Mouse (Mus musculus): Measurements from ENCODE around the gene Ikbip.

- TF ChIP-seq USF1 (IDR thresholded peaks at IDR 0.05; ENCODE audit: low read depth) = no peak
- TF ChIP-seq CTCF (IDR thresholded peaks at IDR 0.05; ENCODE audit: control insufficient read depth, insufficient read depth, insufficient read length) = no peak
- TF ChIP-seq CEBPB (IDR thresholded peaks at IDR 0.05; ENCODE audit: low read depth) = no peak
- TF ChIP-seq MYOD1 (IDR thresholded peaks at IDR 0.05; ENCODE audit: control insufficient read depth, insufficient read length, low read depth) = no peak
- TF ChIP-seq FOSL1 (IDR thresholded peaks at IDR 0.05; ENCODE audit: insufficient read depth, low read length, poor library complexity, severe bottlenecking) = no peak
- TF ChIP-seq MAX (IDR thresholded peaks at IDR 0.05) = no peak
- no peak for TF ChIP-seq MYOG (IDR thresholded peaks at IDR 0.05; ENCODE audit: control insufficient read depth, extremely low read depth, insufficient read length)
Observed at GRCm38 (mm10) chr10:91135302-91135972, 52.7 kb downstream of the Ikbip start.

All from C2C12 (cell line).